Mouse (Mus musculus) ES-CJ7 (cell line): ENCODE measurements around the gene Angptl4.
"Not testable (repeated sequence)": the region's sequence is repeated elsewhere in the genome, so short reads cannot be mapped to it uniquely, and the experiment has no call there.

Experiments used
- DNase-seq: peaks from one replicate; pipeline ENCODE4 v3.0.0; 2011; ENCODE audit warnings: low read depth, low spot score

Angptl4 gene

GRCm38 (mm10) chr17:33781124-33781977 is at the start of gene Angptl4:
TSS of gene Angptl4 (minus strand) at chr17:33781830.
- peak; percentile 74 for DNase-seq

- DNase-seq, result no peak
Observed at GRCm38 (mm10) chr17:33829561-33829960, 47.9 kb upstream of the Angptl4 start.

DNA sequence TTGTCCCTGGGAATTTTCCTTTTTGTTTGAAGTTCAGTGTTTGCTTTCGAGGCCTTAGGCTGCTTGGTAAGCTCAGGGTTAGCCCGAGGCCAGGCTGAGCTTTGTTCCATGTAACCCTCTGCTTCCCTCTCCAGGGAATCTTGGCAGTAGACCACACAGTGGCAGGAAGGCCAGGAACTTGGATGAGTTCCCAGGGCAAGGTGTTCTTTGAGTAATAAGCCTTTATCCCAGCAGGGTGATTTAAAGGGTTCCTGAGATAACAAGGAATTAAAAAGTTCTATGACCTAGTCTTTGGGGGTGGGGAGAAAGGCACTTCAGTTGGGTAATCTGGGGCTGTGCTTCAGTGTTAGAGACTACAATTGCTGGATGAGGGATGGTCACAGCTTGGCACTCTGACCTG is 47.3 kb upstream of the Angptl4 start:
- DNase-seq, result no peak

- peak; percentile 79 for DNase-seq
Observed at GRCm38 (mm10) chr17:33826850-33827249, 45.2 kb upstream of the Angptl4 start.

DNA sequence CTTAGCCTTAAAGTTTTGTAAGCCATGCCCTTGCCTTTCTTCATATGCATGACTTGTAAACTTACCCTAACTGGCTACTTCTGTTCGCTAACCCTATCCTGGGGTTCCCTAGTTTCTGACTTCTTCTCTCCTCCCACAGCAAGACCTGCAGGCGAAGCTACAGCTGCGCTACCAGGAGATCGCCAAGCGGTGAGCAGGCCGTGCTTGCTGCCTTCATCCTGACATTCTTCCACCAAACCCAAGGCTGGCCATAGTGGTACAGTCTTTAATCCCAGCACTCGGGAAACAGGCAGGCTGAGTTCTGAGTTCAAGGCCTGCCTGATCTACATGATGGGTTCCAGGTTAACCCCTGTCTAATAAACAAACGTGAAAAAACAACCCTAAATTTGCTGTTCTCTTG is 43.8 kb upstream of the Angptl4 start:
- DNase-seq, result peak; percentile 31

GRCm38 (mm10) chr17:33824997-33825330 is 43.3 kb upstream of the Angptl4 start:
- DNase-seq, result not testable (repeated sequence)

- peak; percentile 98 for DNase-seq
Observed at GRCm38 (mm10) chr17:33824084-33824996, 42.7 kb upstream of the Angptl4 start, which contains the start of the genes Rps28 and Ndufa7. TSS of gene Rps28 (minus strand) at chr17:33824562. TSS of gene Ndufa7 (plus strand) at chr17:33824572.

GRCm38 (mm10) chr17:33823171-33823570 is 41.5 kb upstream of the Angptl4 start:
- DNase-seq, result peak; percentile 30

- DNase-seq, result peak; percentile 60
Observed at GRCm38 (mm10) chr17:33822436-33822959, 40.9 kb upstream of the Angptl4 start.

DNA sequence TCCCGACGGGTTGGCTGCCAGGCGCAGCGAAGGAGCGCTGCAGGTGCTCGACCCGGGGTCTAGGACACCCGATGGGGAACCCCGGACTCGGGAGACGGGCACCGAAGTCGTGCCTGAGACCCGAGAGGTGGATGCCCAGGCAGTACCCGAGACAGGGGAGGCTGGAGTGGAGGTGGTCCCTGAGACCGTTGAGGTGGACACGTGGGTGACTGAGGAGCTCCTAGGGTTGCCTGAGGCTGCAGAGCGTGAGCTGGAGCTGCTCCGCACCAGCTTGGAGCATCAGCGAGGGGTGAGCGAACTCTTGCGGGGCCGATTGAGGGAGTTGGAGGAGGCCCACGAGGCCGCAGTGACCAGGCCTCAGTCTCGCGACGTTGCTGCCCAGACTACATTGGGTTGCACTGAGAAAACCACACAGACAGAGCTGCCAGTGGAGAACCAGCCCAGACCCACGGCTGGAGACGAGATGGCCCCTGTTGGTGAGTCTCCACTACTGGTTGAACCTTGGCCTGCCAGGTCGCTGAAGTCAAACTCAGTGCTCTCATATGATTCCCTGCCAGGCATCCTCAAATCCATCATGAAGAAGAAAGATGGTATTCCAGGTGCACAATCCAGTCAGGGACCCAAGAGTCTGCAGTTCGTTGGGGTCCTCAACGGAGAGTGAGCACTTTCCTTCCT is 36.5 kb upstream of the Angptl4 start:
- DNase-seq, result peak; percentile 45

- DNase-seq, result peak; percentile 96
Observed at GRCm38 (mm10) chr17:33817184-33817968, 35.7 kb upstream of the Angptl4 start.

DNA sequence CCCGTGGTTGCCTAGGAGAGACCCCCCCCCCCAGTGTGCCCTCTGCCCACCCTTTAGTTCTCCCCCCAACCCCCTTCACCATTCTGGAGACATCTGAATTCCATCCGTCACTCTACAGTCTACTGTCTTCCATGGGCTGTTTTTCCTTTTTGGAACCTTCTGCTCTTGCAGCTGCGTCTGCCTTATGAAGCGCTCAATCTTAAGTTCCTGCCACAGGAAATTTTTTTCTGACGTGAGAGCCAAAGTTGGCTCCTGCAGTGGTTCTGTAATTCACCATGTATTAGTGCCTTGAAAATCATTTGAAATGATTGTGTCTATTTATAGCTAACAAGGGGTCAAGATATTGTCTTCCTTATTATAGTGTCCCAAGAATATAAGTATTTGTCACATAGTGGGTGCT is 35.0 kb upstream of the Angptl4 start:
- no peak for DNase-seq

DNA sequence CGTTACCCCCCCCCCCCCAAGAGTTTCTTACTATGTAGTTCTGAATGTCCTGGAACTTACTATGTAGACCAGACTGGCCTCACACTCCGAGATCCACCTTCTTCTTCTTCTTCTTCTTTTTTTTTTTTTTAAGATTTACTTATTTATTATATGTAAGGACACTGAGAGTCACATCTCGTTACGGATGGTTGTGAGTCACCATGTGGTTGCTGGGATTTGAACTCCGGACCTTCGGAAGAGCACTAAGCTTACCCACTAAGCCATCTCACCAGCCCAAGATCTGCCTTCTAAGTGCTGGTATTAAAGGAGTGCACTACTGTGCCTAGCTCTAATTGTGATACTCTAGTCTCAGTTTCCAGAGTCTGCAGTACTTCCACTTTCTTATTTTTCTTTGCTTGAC is 33.8 kb upstream of the Angptl4 start:
- DNase-seq, result no peak

GRCm38 (mm10) chr17:33812990-33813389 is 31.4 kb upstream of the Angptl4 start:
- no peak for DNase-seq

- no peak for DNase-seq
Observed at GRCm38 (mm10) chr17:33812475-33812874, 30.8 kb upstream of the Angptl4 start.

DNA sequence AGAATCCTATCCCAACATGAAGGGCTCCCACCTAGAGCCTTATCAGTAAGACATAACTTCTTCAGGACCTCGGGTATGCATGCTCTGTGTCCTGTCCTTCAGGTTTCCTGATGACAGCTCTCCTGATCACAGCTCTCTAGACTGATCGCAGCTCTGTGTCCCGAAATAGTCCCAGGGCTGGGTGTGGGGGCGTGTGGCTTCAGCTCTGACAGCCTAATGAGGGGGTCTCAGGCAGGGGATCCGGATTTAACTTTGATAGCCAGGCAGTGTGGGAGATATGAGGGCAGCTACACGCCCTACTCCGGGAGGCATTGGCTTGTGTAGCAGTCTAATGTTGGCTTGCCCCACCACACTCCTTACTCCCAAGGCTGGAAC is 29.5 kb upstream of the Angptl4 start:
- DNase-seq, result no peak

GRCm38 (mm10) chr17:33810334-33811141 is 28.9 kb upstream of the Angptl4 start, which contains the start of gene Kank3:
TSS of gene Kank3 (plus strand) at chr17:33810519.
- DNase-seq, result peak; percentile 98

DNA sequence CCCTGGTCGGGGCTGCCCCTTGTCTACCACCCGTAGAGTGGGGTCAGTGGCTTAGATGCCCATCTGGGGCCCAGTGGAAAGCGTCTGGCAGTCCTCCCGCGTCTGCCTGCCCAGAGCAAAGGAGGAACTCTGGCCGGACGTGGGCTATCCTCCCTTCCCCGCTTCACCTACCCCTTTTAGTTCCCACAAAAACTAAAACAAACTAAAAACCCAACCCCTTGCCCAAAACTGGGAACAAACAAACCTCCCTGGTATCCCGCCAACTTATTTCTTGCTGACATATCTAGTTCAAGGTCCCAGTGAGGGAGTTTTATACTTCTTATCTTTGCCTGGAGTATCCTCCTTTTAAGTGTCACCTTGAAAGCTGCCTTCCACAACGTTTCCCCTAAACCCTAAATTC is 26.6 kb upstream of the Angptl4 start:
- no peak for DNase-seq

DNA sequence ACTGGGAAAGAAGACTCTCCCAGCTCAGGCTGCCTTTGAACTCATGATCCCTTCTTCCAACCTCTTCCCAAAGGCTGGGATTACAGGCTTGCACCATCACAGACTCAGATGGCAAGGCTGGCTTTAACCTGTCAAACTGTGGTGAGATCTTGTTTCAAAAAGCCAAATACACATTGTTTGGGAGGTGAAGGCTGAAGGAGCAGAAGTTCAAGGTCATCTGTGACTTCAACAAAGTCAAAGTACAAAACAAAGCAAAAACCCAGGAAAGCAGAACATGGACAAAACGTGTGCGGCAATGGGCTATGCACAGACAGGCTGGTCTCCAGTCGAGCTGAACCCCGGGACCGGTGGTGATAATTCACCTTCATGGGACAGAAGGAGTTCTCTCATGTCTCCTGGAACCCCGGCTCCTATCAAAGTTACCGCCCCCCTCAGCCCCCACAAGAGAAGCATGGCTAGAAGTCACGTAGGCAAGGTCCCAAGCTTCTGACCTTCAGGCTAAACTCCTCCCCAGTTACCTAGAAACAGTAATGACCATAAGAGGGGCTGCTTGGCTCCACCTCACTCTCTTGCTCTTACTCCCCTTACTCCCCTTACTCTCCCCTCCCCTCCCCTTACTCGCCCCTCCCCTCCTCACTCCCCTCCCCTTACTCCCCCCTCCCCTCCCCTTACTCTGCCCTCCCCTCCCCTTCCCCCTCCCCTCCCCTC is 25.7 kb upstream of the Angptl4 start:
- peak; percentile 94 for DNase-seq
